Mouse (Mus musculus): ENCODE results near the gene March11.

GRCm38 (mm10) chr15:26298668-26299067 lies 10.2 kb upstream of the March11 start:
- TF ChIP-seq CTCF (IDR thresholded peaks at IDR 0.05; ENCODE audit: extremely low read depth, insufficient read length, insufficient replicate concordance, low read depth, low read length) (no peak), POLR2A (IDR thresholded peaks at IDR 0.05; ENCODE audit: low read depth, low read length) (no peak)
